ENCODE assay signal across 8 mouse cellular contexts in the genomic region with DNA sequence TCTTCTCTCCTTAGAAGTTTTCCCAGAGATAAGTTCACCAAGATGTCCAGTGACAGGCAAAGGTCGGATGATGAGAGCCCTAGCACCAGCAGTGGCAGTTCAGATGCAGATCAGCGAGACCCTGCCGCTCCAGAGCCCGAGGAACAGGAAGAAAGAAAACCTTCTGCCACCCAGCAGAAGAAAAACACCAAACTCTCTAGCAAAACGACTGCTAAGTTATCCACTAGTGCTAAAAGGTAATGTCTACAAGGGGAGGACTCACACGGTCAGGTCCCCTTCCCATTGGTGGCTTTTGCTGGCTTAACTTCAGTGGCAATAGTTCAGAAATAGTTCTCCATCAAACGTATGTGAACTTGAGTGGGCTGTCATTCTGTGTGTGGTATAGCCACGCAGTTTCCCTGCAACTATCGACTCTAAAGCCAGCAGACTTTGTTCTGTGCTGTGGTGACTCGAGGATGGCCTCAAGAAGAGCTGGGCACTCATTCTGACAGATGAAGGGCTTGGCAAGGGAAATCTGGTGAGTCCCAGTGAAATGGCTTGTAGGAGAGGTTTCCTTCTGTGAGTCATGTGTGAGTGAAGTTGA. TPM values are rescaled to one million over a fixed set of nuclear protein-coding genes. Genes with fewer than 3 reads are reported as not detected.
DNase-seq lines count a peak whose midpoint lies in the region; ATAC-seq and TF ChIP-seq lines count a peak whose summit lies in the region.

No protein-coding gene starts in this region.

- no peak overlapping the region for H3K27ac ChIP-seq in brown adipose tissue, adult 24 weeks (replicated peaks; ENCODE audit: low read depth, low read length)
- H3K27ac ChIP-seq in forebrain, embryonic 16.5 days (ENCODE audit: low read length) = peak overlapping the region; percentile 19
- H3K27ac ChIP-seq in limb, embryonic 15.5 days = peak overlapping the region; percentile 54
- H3K27ac ChIP-seq in neural tube, embryonic 13.5 days (replicated peaks) = peak overlapping the region; percentile 99

- WGBS in lung, adult 2 months = 7% methylated on average over 10 of the region's 10 CpGs
- WGBS in forebrain, embryonic 16.5 days = 3% methylated on average over 10 of the region's 10 CpGs
- 5% methylated on average over 10 of the region's 10 CpGs for WGBS in limb, embryonic 15.5 days
- WGBS in neural tube, embryonic 13.5 days = 8% methylated on average over 10 of the region's 10 CpGs

- H3K9me3 ChIP-seq in forebrain, embryonic 16.5 days (ENCODE audit: control insufficient read depth, low read length) = no peaks in the 10 kb centered on the region
- H3K9me3 ChIP-seq in limb, embryonic 15.5 days = no peaks in the 10 kb centered on the region
- no peaks in the 10 kb centered on the region for H3K9me3 ChIP-seq in neural tube, embryonic 13.5 days

- H3K4me1 ChIP-seq in lung, adult 2 months (ENCODE audit: control insufficient read depth, insufficient read depth, low read length) = peaks cover 16% of the 10 kb centered on the region
- peaks cover 7% of the 10 kb centered on the region for H3K4me1 ChIP-seq in brown adipose tissue, adult 24 weeks (ENCODE audit: control insufficient read depth, insufficient read depth, insufficient read length, low read length)
- H3K4me1 ChIP-seq in forebrain, embryonic 16.5 days (replicated peaks; ENCODE audit: control insufficient read depth, insufficient read depth, low read length) = peaks cover 27% of the 10 kb centered on the region
- H3K4me1 ChIP-seq in limb, embryonic 15.5 days = peaks cover 24% of the 10 kb centered on the region
- peaks cover 44% of the 10 kb centered on the region for H3K4me1 ChIP-seq in neural tube, embryonic 13.5 days (replicated peaks)

- H3K9ac ChIP-seq in forebrain, embryonic 16.5 days (replicated peaks; ENCODE audit: low read depth, low read length) = peak overlapping the region; percentile 96
- H3K9ac ChIP-seq in limb, embryonic 15.5 days = peak overlapping the region; percentile 88; the same call in 1 of the 2 replicates
- peak overlapping the region; percentile 99 for H3K9ac ChIP-seq in neural tube, embryonic 13.5 days

- no peaks in the 10 kb centered on the region for H3K36me3 ChIP-seq in forebrain, embryonic 16.5 days (ENCODE audit: control insufficient read depth, insufficient read depth)
- H3K36me3 ChIP-seq in limb, embryonic 15.5 days = no peaks in the 10 kb centered on the region
- H3K36me3 ChIP-seq in neural tube, embryonic 13.5 days = no peaks in the 10 kb centered on the region

- H3K4me3 ChIP-seq in lung, adult 2 months (replicated peaks; ENCODE audit: extremely low read depth, low read depth, low read length) = peak overlapping the region; percentile 46
- peak overlapping the region; percentile 79 for H3K4me3 ChIP-seq in brown adipose tissue, adult 24 weeks (ENCODE audit: insufficient read depth, low read depth, low read length)
- H3K4me3 ChIP-seq in forebrain, embryonic 16.5 days (replicated peaks; ENCODE audit: low read length) = peak overlapping the region; percentile 82
- H3K4me3 ChIP-seq in limb, embryonic 15.5 days = peak overlapping the region; percentile 68
- peak overlapping the region; percentile 75 for H3K4me3 ChIP-seq in neural tube, embryonic 13.5 days

- no peaks in the 10 kb centered on the region for H3K27me3 ChIP-seq in forebrain, embryonic 16.5 days (replicated peaks; ENCODE audit: control insufficient read depth, insufficient read depth, low read length)
- H3K27me3 ChIP-seq in limb, embryonic 15.5 days = no peaks in the 10 kb centered on the region
- no peaks in the 10 kb centered on the region for H3K27me3 ChIP-seq in neural tube, embryonic 13.5 days

- TF ChIP-seq POLR2A in lung, adult 2 months (IDR thresholded peaks at IDR 0.05; ENCODE audit: borderline replicate concordance, extremely low read depth, low read depth, low read length) = no peak

- no peak for TF ChIP-seq CTCF in lung, adult 2 months (IDR thresholded peaks at IDR 0.05; ENCODE audit: insufficient read depth, low read length)

- DNase-seq in lung, adult 2 months = no peak
- DNase-seq in lung, postnatal 14 days = no peak
- DNase-seq in spleen, postnatal 14 days (ENCODE audit: low spot score in 2 of 2) = no peak

- no peak for ATAC-seq in forebrain, embryonic 16.5 days
- no peak for ATAC-seq in limb, embryonic 15.5 days (ENCODE audit: insufficient number of reproducible peaks, low FRiP score, low TSS enrichment, low read depth)
- no peak for ATAC-seq in neural tube, embryonic 13.5 days (ENCODE audit: low read depth)
- ATAC-seq in activated CD4-positive, CD25-positive, alpha-beta regulatory T cell, adult 4 months = no peak

- peak overlapping the region; percentile 64 for H3K4me2 ChIP-seq in forebrain, embryonic 16.5 days (ENCODE audit: low read length)
- H3K4me2 ChIP-seq in limb, embryonic 15.5 days = peak overlapping the region; percentile 81
- peak overlapping the region; percentile 79 for H3K4me2 ChIP-seq in neural tube, embryonic 13.5 days

RNA-seq across cellular contexts. Expression of a gene that starts 2.6 kb away (rescaled TPM):
- polyA plus RNA-seq in lung, adult 2 months (2012; rRNA removed) = 24.1 and 33.8 TPM in 2 replicates
- 28.9 and 31.4 TPM in 2 replicates for polyA plus RNA-seq in brown adipose tissue, adult 24 weeks (2012; ENCODE audit: insufficient read depth, insufficient read length, missing spikeins)
- polyA plus RNA-seq in forebrain, embryonic 16.5 days (2015; fragmentation: Nextera tagmentation; extraction: Ambion mirVana) = 250 and 261 TPM in 2 replicates
- polyA plus RNA-seq in limb, embryonic 15.5 days (2015; fragmentation: Nextera tagmentation; extraction: Ambion mirVana) = 116 and 125 TPM in 2 replicates
- polyA plus RNA-seq in neural tube, embryonic 13.5 days (2015; fragmentation: Nextera tagmentation; extraction: Ambion mirVana) = 271 and 280 TPM in 2 replicates
- 1 to 10 TPM; 9.0 to 9.5 TPM for polyA plus RNA-seq in activated CD4-positive, CD25-positive, alpha-beta regulatory T cell, adult 4 months (2017; shearing (Covaris generic))
